Mouse (Mus musculus) cortical plate, adult 2 months (tissue): Measurements from ENCODE around the gene Psmc6.

ENCODE experiments used
- CTCF ChIP-seq: fragments of 200-500 bp; IDR thresholded peaks from 2 replicates; pipeline ENCODE4 v1.5.1; 2011; ENCODE audit warnings: mild to moderate bottlenecking, control low read depth, low read length; ENCODE audit not compliant: insufficient read depth; ENCODE audit errors: extremely low read depth
- POLR2A ChIP-seq: fragments of 200-500 bp; IDR thresholded peaks from 2 replicates; pipeline ENCODE4 v1.6.1; 2011; ENCODE audit warnings: mild to moderate bottlenecking, low read length, control low read depth; ENCODE audit not compliant: insufficient read depth; ENCODE audit errors: extremely low read depth

GRCm38 (mm10) chr14:45380756-45381155 is 51.2 kb downstream of the Psmc6 start:
- TF ChIP-seq CTCF = no peak
- TF ChIP-seq POLR2A = no peak
